ENCODE assay signal across 12 mouse cellular contexts in the genomic region with DNA sequence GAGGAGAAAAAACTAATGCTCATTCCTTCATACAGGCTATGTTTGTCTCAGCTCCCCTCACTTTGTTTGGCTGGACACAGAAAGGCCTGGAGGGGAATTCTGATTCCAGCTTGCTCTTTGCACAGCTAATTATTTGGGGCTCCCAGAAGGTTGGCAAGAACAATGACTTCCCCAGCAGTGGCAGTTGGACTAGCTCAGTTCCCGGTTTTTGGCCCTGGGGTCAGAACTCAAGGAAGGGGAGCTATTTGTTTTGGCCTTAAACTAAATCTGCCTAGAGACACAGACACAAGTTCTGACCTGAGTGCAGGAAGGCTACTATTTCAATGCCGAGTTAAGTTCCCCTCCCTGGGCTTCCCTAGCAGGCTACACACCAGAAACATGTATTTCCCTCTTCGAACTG.
A peak's percentile ranks its signal among the peaks of the same experiment; 100 is the strongest.
DNase-seq lines count a peak whose midpoint lies in the region; ATAC-seq and TF ChIP-seq lines count a peak whose summit lies in the region.
"Had no signal": no experiment of that assay in that cellular context is flagged by ENCODE, and none has a peak within 500 bp of the region (broad histone marks: within the 10 kb centered on the region; RNA-seq: fewer than 3 reads in every experiment).

No protein-coding gene starts in this region.

- no peak overlapping the region for H3K27ac ChIP-seq in hindbrain, embryonic 11.5 days (ENCODE audit: low read depth, low read length)
- no peak overlapping the region for H3K27ac ChIP-seq in hindbrain, embryonic 13.5 days
- no peak overlapping the region for H3K27ac ChIP-seq in kidney, postnatal 0 days
- H3K27ac ChIP-seq: embryonic facial prominence, embryonic 13.5 days; liver, embryonic 14.5 days had no signal

- TF ChIP-seq CTCF in kidney, postnatal 0 days (IDR thresholded peaks at IDR 0.05; ENCODE audit: low read depth), result no peak

- no peak overlapping the region for H3K9ac ChIP-seq in hindbrain, embryonic 11.5 days (ENCODE audit: low read depth, low read length)
- H3K9ac ChIP-seq in hindbrain, embryonic 13.5 days, result no peak overlapping the region
- no peak overlapping the region for H3K9ac ChIP-seq in kidney, postnatal 0 days (ENCODE audit: low read depth, low read length)
- H3K9ac ChIP-seq: embryonic facial prominence, embryonic 13.5 days; liver, embryonic 14.5 days had no signal

- H3K4me2 ChIP-seq in hindbrain, embryonic 11.5 days (replicated peaks; ENCODE audit: low read depth, low read length), result no peak overlapping the region
- H3K4me2 ChIP-seq in hindbrain, embryonic 13.5 days, result no peak overlapping the region
- H3K4me2 ChIP-seq in kidney, postnatal 0 days (ENCODE audit: low read length), result no peak overlapping the region
- H3K4me2 ChIP-seq: embryonic facial prominence, embryonic 13.5 days had no signal

- no peaks in the 10 kb centered on the region for H3K9me3 ChIP-seq in hindbrain, embryonic 11.5 days (ENCODE audit: control insufficient read depth, low read length)
- no peaks in the 10 kb centered on the region for H3K9me3 ChIP-seq in hindbrain, embryonic 13.5 days
- no peaks in the 10 kb centered on the region for H3K9me3 ChIP-seq in kidney, postnatal 0 days (replicated peaks; ENCODE audit: low read length)
- H3K9me3 ChIP-seq: embryonic facial prominence, embryonic 13.5 days had no signal

- intact Hi-C loops in heart, postnatal 10 days (cut with DNase I), result no loop called here

- WGBS in hindbrain, embryonic 11.5 days, result 53% methylated on average over 3 of the region's 3 CpGs
- WGBS in hindbrain, embryonic 13.5 days, result 47% methylated on average over 3 of the region's 3 CpGs
- WGBS in kidney, postnatal 0 days, result 25% methylated on average over 3 of the region's 3 CpGs

- no peaks in the 10 kb centered on the region for H3K36me3 ChIP-seq in hindbrain, embryonic 11.5 days (ENCODE audit: control insufficient read depth, insufficient read depth, low read length)
- H3K36me3 ChIP-seq in hindbrain, embryonic 13.5 days, result no peaks in the 10 kb centered on the region
- no peaks in the 10 kb centered on the region for H3K36me3 ChIP-seq in kidney, postnatal 0 days (ENCODE audit: insufficient read depth, low read length)
- H3K36me3 ChIP-seq: embryonic facial prominence, embryonic 13.5 days had no signal

- DNase-seq in hindbrain, embryonic 11.5 days (ENCODE audit: low spot score), result peak; percentile 5
- peak; percentile 14 for DNase-seq in embryo, embryonic 9.5 days (ENCODE audit: extremely low spot score)
- DNase-seq in heart, postnatal 10 days, result peak; percentile 44 to 54
- peak; percentile 74 for DNase-seq in kidney, postnatal 0 days (ENCODE audit: low spot score)
- no peak for DNase-seq in right cerebral cortex, adult 18-20 months
- no peak for DNase-seq in lung, postnatal 36 days
- DNase-seq: layer of hippocampus, postnatal 36 days; thymus, adult 18-20 months had no signal

- H3K27me3 ChIP-seq in hindbrain, embryonic 11.5 days (ENCODE audit: control insufficient read depth, insufficient read depth, low read length), result no peaks in the 10 kb centered on the region
- no peaks in the 10 kb centered on the region for H3K27me3 ChIP-seq in hindbrain, embryonic 13.5 days
- H3K27me3 ChIP-seq in kidney, postnatal 0 days (ENCODE audit: insufficient read depth, low read length), result no peaks in the 10 kb centered on the region
- H3K27me3 ChIP-seq: embryonic facial prominence, embryonic 13.5 days had no signal

- H3K4me1 ChIP-seq in hindbrain, embryonic 11.5 days (replicated peaks; ENCODE audit: control insufficient read depth, insufficient read depth, low read length), result no peaks in the 10 kb centered on the region
- H3K4me1 ChIP-seq in hindbrain, embryonic 13.5 days (replicated peaks), result peaks cover 6% of the 10 kb centered on the region; the same call in 1 of the 2 replicates
- H3K4me1 ChIP-seq in kidney, postnatal 0 days (replicated peaks; ENCODE audit: insufficient read depth, low read length), result no peaks in the 10 kb centered on the region

- no peak overlapping the region for H3K4me3 ChIP-seq in hindbrain, embryonic 11.5 days (ENCODE audit: low read depth, low read length)
- no peak overlapping the region for H3K4me3 ChIP-seq in hindbrain, embryonic 13.5 days
- no peak overlapping the region for H3K4me3 ChIP-seq in kidney, postnatal 0 days (replicated peaks; ENCODE audit: low read depth, low read length)
- H3K4me3 ChIP-seq: embryonic facial prominence, embryonic 13.5 days had no signal

- ATAC-seq in hindbrain, embryonic 11.5 days (ENCODE audit: low FRiP score), result no peak
- ATAC-seq in hindbrain, embryonic 13.5 days (ENCODE audit: low FRiP score), result no peak
- ATAC-seq in kidney, postnatal 0 days (replicated peaks; ENCODE audit: low FRiP score, low read depth), result no peak
- no peak for ATAC-seq in megakaryocyte progenitor cell, adult 5-6 weeks (replicated peaks; ENCODE audit: poor library complexity)

Comparison
In these comparisons a context has a peak if more than half of its experiments do, and no peak if none do; other contexts are left out.
1. DNase-seq: peak in hindbrain, embryonic 11.5 days (single experiment), embryo, embryonic 9.5 days (single experiment), heart, postnatal 10 days (2 of 2) and kidney, postnatal 0 days (single experiment); none in right cerebral cortex, adult 18-20 months (single experiment) and lung, postnatal 36 days (single experiment).